Mouse (Mus musculus): ENCODE results near the gene Hmg20b.

Hmg20b gene

GRCm38 (mm10) chr10:81350351-81351063, at the start of gene Hmg20b:
Gene Hmg20b, minus strand, starts transcription at chr10:81350480.
- peak; percentile 97 to 98 for DNase-seq (ENCODE audit: low read depth in 1 of 2, low spot score in 2 of 2)

GRCm38 (mm10) chr10:81399798-81400308, 49.6 kb upstream of the Hmg20b start:
- no peak for DNase-seq (ENCODE audit: low read depth in 1 of 2, low spot score in 2 of 2)

DNA sequence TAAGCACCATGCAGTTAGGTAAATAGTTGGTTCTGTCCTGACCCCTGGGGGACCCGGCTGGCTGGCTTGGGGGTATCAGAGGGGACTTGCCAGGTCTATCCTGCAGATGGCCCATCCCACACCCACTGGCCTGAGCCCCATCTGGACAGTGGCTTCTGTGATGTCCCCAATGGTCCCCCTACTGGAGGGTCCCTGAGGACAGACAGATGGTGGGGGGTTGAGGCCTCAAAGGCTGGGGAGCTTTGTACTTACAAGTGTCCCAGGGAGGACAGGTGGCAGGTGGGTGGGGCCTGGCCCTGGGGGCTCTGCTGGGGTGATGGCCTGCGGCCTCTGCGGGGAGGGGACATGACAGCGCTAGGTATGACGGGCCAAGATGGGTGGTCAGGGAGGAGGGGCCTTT, 49.0 kb upstream of the Hmg20b start:
- no peak for DNase-seq (ENCODE audit: low read depth in 1 of 2, low spot score in 2 of 2)

GRCm38 (mm10) chr10:81396749-81397148, 46.5 kb upstream of the Hmg20b start:
- DNase-seq (ENCODE audit: low read depth in 1 of 2, low spot score in 2 of 2): no peak

DNA sequence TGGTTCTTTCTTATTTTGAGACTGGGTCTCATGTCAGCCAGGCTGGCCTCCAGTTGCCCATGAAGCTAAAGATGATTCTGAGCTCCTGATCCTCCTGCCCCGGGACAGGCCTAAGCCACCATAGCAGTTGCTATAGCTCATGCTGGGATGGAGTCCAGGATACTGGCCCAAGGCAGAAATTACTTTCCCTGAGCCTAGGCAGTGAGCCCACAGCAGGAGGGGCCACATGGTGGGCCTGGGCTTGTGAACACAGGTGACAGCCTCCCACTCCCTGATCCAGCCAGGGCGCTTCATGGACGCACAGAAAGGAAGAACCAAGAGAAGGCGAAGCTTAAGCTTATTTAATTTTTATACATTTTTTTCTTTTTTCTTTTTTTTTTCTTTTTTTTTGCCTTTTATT, 45.6 kb upstream of the Hmg20b start:
- no peak for DNase-seq (ENCODE audit: low read depth in 1 of 2, low spot score in 2 of 2)

DNA sequence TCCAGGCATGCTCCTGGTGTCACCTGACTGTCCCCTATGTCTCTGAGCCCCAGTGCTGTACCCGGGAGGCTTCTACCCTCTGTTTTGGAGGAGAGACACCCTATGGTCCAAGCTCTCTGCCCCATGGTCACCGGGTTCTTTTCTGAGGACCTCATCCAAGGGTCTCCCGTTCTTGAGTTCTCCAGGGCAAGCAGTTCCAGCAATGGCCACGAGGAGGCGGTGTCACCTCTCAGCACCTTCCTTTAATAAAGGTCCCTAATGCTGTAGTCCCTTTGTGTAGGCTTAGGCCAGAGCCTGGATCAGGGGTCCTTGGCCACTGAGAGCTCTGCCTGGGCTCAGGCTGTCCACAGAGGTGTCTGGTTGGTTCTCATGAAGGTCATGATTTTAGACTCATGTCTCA, 44.8 kb upstream of the Hmg20b start:
- peak in 1 of 2 experiments; percentile 66 for DNase-seq (ENCODE audit: low read depth in 1 of 2, low spot score in 2 of 2)

DNA sequence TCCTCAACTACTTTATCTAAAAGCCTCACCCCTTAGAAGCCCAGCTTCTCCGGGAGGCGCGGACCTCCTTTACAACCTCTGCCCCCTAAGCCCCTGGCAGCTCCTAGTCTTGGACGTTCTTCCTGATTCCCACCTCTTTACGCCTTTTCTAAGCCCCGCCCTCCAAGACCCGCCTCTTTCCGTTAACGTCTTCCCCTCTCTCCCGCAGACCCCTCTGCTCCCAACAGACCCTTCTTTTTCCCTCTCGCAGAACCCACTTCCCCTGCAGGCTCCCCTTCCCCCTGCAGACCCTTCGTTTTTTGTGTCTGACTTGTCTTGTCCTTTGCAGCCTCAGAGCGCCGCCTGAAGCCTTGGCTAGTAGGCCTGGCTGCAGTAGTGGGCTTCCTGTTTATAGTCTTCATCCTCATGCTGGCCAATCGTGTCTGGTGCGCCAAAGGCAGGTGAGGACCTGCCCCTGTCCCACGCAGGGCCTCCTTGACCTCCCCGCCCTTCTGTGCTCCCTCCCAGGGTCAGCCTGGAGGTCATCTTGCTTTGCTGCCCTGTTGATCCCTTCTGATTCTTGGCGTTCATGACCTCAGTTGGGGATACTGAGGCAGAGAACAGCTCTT, 43.3 kb upstream of the Hmg20b start:
- DNase-seq (ENCODE audit: low read depth in 1 of 2, low spot score in 2 of 2): no peak

- no peak for DNase-seq (ENCODE audit: low read depth in 1 of 2, low spot score in 2 of 2)
Observed at GRCm38 (mm10) chr10:81392781-81393185, 42.5 kb upstream of the Hmg20b start, which contains the start of gene Smim24. Gene Smim24, plus strand, starts transcription at chr10:81393051.

GRCm38 (mm10) chr10:81392270-81392669, 42.0 kb upstream of the Hmg20b start:
- no peak for DNase-seq (ENCODE audit: low read depth in 1 of 2, low spot score in 2 of 2)

- no peak for DNase-seq (ENCODE audit: low read depth in 1 of 2, low spot score in 2 of 2)
Observed at GRCm38 (mm10) chr10:81390678-81390965, 40.3 kb upstream of the Hmg20b start.

DNA sequence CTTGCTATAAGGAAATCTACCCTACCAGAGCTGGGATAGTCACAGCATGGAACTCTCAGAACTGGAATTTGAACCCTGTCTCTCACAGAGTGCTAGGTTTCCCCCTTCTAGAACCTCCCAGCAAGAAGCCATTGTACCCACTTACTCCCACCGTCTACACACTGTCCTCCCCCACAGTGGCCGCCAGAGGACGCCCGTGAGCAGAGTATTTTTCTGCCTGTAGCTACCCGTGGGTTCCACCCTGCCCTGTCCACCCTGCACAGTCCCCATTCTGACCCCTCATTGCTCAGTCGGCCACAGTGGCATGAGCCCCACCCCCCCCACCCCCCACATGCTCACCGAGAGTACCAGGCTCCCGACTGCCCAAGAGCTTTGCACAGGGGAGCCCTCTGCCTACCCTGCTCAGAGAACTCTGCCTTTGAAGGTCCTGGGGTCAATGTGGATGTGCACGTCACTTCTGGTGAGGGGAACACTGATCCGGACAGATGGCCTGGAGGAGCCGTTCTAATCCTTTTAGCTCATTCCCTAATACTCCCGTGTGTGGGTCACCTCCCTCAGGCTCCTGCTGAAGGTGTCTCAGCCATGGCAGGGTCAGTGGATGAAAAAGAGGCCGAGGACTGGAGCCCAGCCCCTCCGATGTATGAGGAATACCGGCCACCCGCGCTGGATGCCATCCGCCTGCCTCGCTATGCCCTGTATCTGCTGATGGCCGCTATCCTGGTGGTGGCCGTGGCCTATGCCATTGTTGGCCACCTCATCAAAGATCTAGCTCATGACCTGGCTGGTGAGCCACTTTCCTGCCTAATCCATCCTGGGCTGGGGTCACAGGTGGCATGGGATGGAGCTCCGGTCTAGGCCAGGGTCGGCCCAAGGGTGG, 39.8 kb upstream of the Hmg20b start:
- DNase-seq (ENCODE audit: low read depth in 1 of 2, low spot score in 2 of 2): peak in 1 of 2 experiments; percentile 68

DNA sequence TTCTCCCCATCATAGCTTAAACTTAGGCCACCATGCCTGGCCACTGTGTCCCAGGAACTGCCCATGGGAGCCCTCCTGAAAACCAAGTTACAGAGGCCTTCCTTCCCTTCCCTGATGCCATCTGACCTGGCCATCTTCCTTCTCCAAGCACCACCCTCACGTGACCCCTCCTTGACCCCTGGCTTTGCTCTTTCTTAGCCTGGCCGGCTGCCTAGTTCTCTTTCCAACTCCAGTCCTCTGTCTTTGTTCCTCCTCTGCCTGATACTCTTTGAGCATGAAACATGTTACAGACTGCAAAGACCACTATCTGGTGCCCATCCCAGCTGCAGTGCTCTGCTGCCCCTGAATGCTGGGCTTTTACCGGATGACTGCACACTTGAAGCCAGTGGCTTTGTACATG, 39.1 kb upstream of the Hmg20b start:
- DNase-seq (ENCODE audit: low read depth in 1 of 2, low spot score in 2 of 2): no peak

GRCm38 (mm10) chr10:81388505-81389055, 38.3 kb upstream of the Hmg20b start, which contains the start of gene Gm48552:
Gene Gm48552, plus strand, starts transcription at chr10:81389005.
- DNase-seq (ENCODE audit: low read depth in 1 of 2, low spot score in 2 of 2): no peak

- DNase-seq (ENCODE audit: low read depth in 1 of 2, low spot score in 2 of 2): no peak
Observed at GRCm38 (mm10) chr10:81387716-81388115, 37.4 kb upstream of the Hmg20b start.

GRCm38 (mm10) chr10:81385603-81386306, 35.5 kb upstream of the Hmg20b start:
- no peak for DNase-seq (ENCODE audit: low read depth in 1 of 2, low spot score in 2 of 2)

GRCm38 (mm10) chr10:81384605-81384982, 34.3 kb upstream of the Hmg20b start:
- no peak for DNase-seq (ENCODE audit: low read depth in 1 of 2, low spot score in 2 of 2)

GRCm38 (mm10) chr10:81383802-81384604, 33.7 kb upstream of the Hmg20b start, which contains the start of the genes Dohh and Gm48551:
Gene Dohh, plus strand, starts transcription at chr10:81384428.
Gene Gm48551, plus strand, starts transcription at chr10:81384466.
- DNase-seq (ENCODE audit: low read depth in 1 of 2, low spot score in 2 of 2): peak; percentile 96 to 97

- DNase-seq (ENCODE audit: low read depth in 1 of 2, low spot score in 2 of 2): no peak
Observed at GRCm38 (mm10) chr10:81382039-81382438, 31.8 kb upstream of the Hmg20b start.

DNA sequence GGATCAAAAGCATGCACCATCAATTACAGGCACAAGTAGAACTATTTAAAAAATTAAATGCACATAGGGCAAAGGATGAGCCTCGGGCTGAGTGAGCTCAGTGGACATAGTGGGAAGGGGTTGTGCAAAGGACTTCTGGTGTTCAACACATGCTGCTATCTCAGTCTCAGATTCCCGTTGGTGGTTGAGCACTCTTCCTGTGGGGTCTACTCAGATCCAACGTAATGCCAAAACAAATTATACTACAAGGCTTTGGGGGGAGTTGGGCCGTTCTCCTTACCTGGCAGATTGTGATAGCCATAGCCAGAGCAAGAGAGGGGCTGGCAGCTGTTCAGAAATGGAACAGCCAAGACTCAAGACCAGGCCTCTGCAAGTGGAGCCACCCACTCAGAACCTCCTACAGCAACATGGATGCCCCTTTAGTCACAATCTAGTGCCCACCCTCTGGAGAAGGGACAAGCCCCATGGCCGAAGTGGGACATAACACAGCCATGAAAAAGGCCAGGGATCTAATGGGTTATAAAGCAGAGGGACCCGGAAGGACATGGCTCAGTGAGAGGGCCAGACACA, 29.6 kb upstream of the Hmg20b start:
- no peak for DNase-seq (ENCODE audit: low read depth in 1 of 2, low spot score in 2 of 2)

GRCm38 (mm10) chr10:81379183-81379553, 28.9 kb upstream of the Hmg20b start:
- DNase-seq (ENCODE audit: low read depth in 1 of 2, low spot score in 2 of 2): no peak
